Mouse (Mus musculus) cerebellum, adult 11 months (tissue): ENCODE measurements around the gene Kif6.

Source experiments
- DNase-seq: peaks from one replicate; pipeline ENCODE4 v3.0.0; 2022

The Kif6 gene

GRCm38 (mm10) chr17:49739896-49740679 is 125.2 kb downstream of the Kif6 start:
- no peak for DNase-seq

- no peak for DNase-seq
Measured at GRCm38 (mm10) chr17:49741172-49741571, 126.2 kb downstream of the Kif6 start.

- no peak for DNase-seq
Measured at GRCm38 (mm10) chr17:49741927-49742326, 127.0 kb downstream of the Kif6 start.

GRCm38 (mm10) chr17:49743580-49744463 is 128.9 kb downstream of the Kif6 start:
- DNase-seq, result no peak

- DNase-seq, result no peak
Measured at GRCm38 (mm10) chr17:49750889-49751324, 136.0 kb downstream of the Kif6 start.

- DNase-seq, result no peak
Measured at GRCm38 (mm10) chr17:49753874-49754273, 138.9 kb downstream of the Kif6 start.

- DNase-seq, result no peak
Measured at GRCm38 (mm10) chr17:49756862-49757261, 141.9 kb downstream of the Kif6 start.

GRCm38 (mm10) chr17:49759047-49759446 is 144.1 kb downstream of the Kif6 start:
- DNase-seq, result no peak

GRCm38 (mm10) chr17:49761260-49761659 is 146.3 kb downstream of the Kif6 start:
- no peak for DNase-seq

GRCm38 (mm10) chr17:49761838-49762237 is 146.9 kb downstream of the Kif6 start:
- DNase-seq, result no peak

GRCm38 (mm10) chr17:49764963-49765362 is 150.0 kb downstream of the Kif6 start:
- DNase-seq, result no peak

GRCm38 (mm10) chr17:49767717-49768370 is 152.9 kb downstream of the Kif6 start:
- no peak for DNase-seq

GRCm38 (mm10) chr17:49771703-49772315 is 156.9 kb downstream of the Kif6 start:
- no peak for DNase-seq

GRCm38 (mm10) chr17:49777115-49777839 is 162.3 kb downstream of the Kif6 start:
- DNase-seq, result no peak

- DNase-seq, result no peak
Measured at GRCm38 (mm10) chr17:49779066-49779465, 164.1 kb downstream of the Kif6 start.

- DNase-seq, result no peak
Measured at GRCm38 (mm10) chr17:49779576-49779975, 164.6 kb downstream of the Kif6 start.

GRCm38 (mm10) chr17:49785851-49786250 is 170.9 kb downstream of the Kif6 start:
- DNase-seq, result no peak

GRCm38 (mm10) chr17:49787351-49787750 is 172.4 kb downstream of the Kif6 start:
- DNase-seq, result no peak

- no peak for DNase-seq
Measured at GRCm38 (mm10) chr17:49788187-49788974, 173.4 kb downstream of the Kif6 start.

- DNase-seq, result no peak
Measured at GRCm38 (mm10) chr17:49791546-49791945, 176.6 kb downstream of the Kif6 start.

GRCm38 (mm10) chr17:49792217-49792743 is 177.3 kb downstream of the Kif6 start:
- DNase-seq, result no peak
